Mouse (Mus musculus) heart, adult 2 months (tissue): ENCODE data around the gene Map3k1.

Source experiments
- CTCF ChIP-seq: fragments of 200-600 bp; IDR thresholded peaks from 2 replicates; pipeline ENCODE4 v1.8.1; 2022; ENCODE audit warnings: antibody characterized with exemption, mild to moderate bottlenecking, moderate library complexity
- EP300 ChIP-seq: fragments of 200-500 bp; IDR thresholded peaks from 2 replicates; pipeline ENCODE4 v1.6.1; 2011; ENCODE audit warnings: low read depth, low read length, control low read depth; ENCODE audit not compliant: insufficient read depth
- POLR2A ChIP-seq: fragments of 200-500 bp; IDR thresholded peaks from 2 replicates; pipeline ENCODE4 v1.6.1; 2011; ENCODE audit warnings: mild to moderate bottlenecking, low read depth, low read length, control low read depth; ENCODE audit not compliant: insufficient read depth

DNA sequence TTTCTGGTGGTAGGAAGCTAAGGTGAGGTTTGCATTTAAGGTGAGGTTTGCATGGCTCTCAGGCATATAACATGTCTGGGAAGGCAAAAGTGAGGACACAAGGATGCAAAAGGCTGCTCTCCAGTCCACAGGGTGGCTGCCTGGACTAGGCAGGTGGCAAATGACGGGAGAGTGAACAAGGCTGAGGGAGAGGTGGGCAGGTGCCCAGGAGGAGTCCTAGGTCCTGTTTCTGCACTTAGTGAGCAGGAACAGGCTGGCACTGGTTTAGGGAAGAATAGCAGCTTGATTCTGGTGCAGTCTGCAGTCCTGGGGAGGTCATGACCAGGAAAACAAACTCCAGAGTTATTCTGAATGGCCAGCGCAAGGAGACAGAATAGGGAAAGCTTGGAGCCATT lies 6.5 kb downstream of the Map3k1 start:
- TF ChIP-seq POLR2A (no peak), CTCF (no peak), EP300 (no peak)
